Mouse (Mus musculus) ES-Bruce4 (cell line): ENCODE data around the gene Kif26b.

Source experiments
- CTCF ChIP-seq: IDR thresholded peaks from one replicate; pipeline ENCODE4 v1.8.1; 2011; ENCODE audit warnings: low read depth, low read length
- EP300 ChIP-seq: IDR thresholded peaks from 2 replicates; pipeline ENCODE4 v1.6.1; 2011; ENCODE audit warnings: low read depth, low read length; ENCODE audit not compliant: insufficient read depth

- TF ChIP-seq EP300 = no peak
- TF ChIP-seq CTCF = no peak
Observed at GRCm38 (mm10) chr1:178597113-178597512, 68.2 kb downstream of the Kif26b start.
